Mouse (Mus musculus) C2C12 (cell line): Measurements from ENCODE around the gene Ppfia4.

Experiments
- CEBPB ChIP-seq: IDR thresholded peaks from one replicate; pipeline ENCODE4 v1.6.1; 2011; ENCODE audit warnings: low read depth, mild to moderate bottlenecking, control low read depth, moderate library complexity
- CTCF ChIP-seq: IDR thresholded peaks from one replicate; pipeline ENCODE4 v1.5.1; 2011; ENCODE audit not compliant: control insufficient read depth, insufficient read depth, insufficient read length
- FOSL1 ChIP-seq: IDR thresholded peaks from one replicate; pipeline ENCODE4 v1.8.0; 2011; ENCODE audit warnings: mild to moderate bottlenecking, low read length; ENCODE audit not compliant: poor library complexity, insufficient read depth, severe bottlenecking
- MAX ChIP-seq: IDR thresholded peaks from one replicate; pipeline ENCODE4 v1.6.1; 2011; ENCODE audit warnings: mild to moderate bottlenecking, control low read depth
- MYOD1 ChIP-seq: IDR thresholded peaks from one replicate; pipeline ENCODE4 v1.6.1; 2011; ENCODE audit warnings: low read depth; ENCODE audit not compliant: control insufficient read depth, insufficient read length
- MYOG ChIP-seq: IDR thresholded peaks from one replicate; pipeline ENCODE4 v1.6.1; 2011; ENCODE audit not compliant: control insufficient read depth, insufficient read length; ENCODE audit errors: extremely low read depth
- USF1 ChIP-seq: IDR thresholded peaks from one replicate; pipeline ENCODE4 v1.6.1; 2011; ENCODE audit warnings: low read depth, mild to moderate bottlenecking, control low read depth, moderate library complexity

DNA sequence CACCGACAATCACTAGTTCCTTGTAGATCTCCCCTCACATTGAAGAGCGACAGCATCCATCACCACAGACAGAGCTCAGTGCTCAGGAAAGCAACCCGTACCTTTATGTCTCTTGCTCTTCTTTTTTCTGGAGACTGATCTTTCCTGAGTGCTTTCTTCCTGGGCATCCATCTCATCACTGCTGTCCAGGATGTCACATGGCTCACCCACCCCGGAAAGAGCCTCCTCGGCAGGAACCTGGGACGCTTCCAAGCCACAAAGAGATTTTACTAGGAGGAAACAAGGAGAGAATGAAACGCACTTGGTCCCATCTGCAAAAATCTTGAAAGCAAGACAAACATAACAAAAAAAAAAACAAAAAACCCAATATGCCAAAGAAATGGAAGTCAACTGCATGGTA lies 27.9 kb upstream of the Ppfia4 start:
- no peak for TF ChIP-seq CTCF
- TF ChIP-seq MYOG = no peak
- TF ChIP-seq FOSL1 = no peak
- TF ChIP-seq MYOD1 = no peak
- TF ChIP-seq CEBPB = no peak
- no peak for TF ChIP-seq MAX
- TF ChIP-seq USF1 = peak; percentile 18
